Mouse (Mus musculus): ENCODE results near the gene Zgpat.

DNA sequence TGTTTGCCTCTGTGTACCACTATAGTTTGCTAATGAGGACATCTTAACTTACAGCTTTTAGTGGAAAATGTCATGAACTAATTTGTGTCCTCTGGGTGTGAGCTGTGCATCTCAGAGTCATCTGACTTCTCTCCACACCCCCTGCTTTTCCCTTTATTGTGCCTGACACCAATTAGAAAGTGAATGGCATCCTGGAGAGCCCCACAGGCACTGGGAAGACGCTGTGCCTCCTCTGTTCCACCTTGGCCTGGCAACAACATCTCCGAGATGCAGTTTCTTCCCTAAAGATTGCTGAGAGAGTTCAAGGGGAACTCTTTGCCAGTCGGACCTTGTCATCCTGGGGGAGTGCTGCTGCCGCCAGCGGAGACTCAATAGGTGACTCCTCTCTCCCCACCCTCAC, 42.6 kb upstream of the Zgpat start:
- TF ChIP-seq POLR2A (IDR thresholded peaks at IDR 0.05; ENCODE audit: insufficient read depth, low read length), result no peak
- TF ChIP-seq EP300 (IDR thresholded peaks at IDR 0.05; ENCODE audit: insufficient read depth, low read depth, low read length), result no peak
